Mouse (Mus musculus) liver, embryonic 14.5 days (tissue): ENCODE measurements at regions not wholly inside any gene's neighbourhood (a gene's known extent, or its start where the extent isn't known, plus 50 kb on each side); places are given as distances from the start of the nearest gene placed in this dataset.

Source experiments
- CTCF ChIP-seq: IDR thresholded peaks from 2 replicates; pipeline ENCODE4 v1.5.1; 2016; ENCODE audit warnings: antibody characterized with exemption, low read depth, control low read depth
- EP300 ChIP-seq: IDR thresholded peaks from 2 replicates; pipeline ENCODE4 v1.6.1; 2016; ENCODE audit warnings: antibody characterized with exemption, low read depth

DNA sequence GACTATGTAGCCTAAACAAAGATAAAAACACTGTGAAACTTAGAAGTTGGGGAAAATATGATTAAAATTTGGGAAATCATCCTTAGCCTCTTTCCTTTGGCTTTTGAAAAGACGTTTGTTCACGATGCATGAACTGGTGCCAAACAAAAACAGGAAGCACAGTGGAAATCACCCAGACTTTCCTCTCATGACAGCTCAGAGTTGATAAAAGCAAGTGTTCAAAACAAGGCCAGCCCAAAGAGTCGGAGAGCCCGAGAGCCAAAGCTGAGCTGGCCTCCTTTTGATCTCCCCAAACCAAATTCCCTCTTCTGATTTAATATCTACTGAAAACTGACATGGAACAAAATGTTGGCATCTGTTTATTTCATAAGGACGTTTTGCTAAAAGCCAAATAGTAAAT, 632.1 kb upstream of the Intu start:
- TF ChIP-seq EP300 (no peak), CTCF (no peak)
